Mouse (Mus musculus) lung, adult 2 months (tissue): ENCODE measurements around the gene Fam209. TPM values are rescaled to one million over a fixed set of nuclear protein-coding genes. Genes with fewer than 3 reads are reported as not detected.

Experiments used
- DNase-seq: peaks from one replicate; pipeline ENCODE4 v3.0.0; 2022
- H3K4me1 ChIP-seq: fragments of 200-500 bp; 2 replicates; pipeline ENCODE4 v1.6.1; 2011; ENCODE audit warnings: low read length; ENCODE audit not compliant: control insufficient read depth, insufficient read depth
- H3K4me3 ChIP-seq: fragments of 200-500 bp; replicated peaks from 2 replicates; pipeline ENCODE3; 2011; ENCODE audit warnings: low read depth, mild to moderate bottlenecking, control low read depth, low read length; ENCODE audit errors: extremely low read depth
- CTCF ChIP-seq: fragments of 200-500 bp; IDR thresholded peaks from 2 replicates; pipeline ENCODE4 v1.5.1; 2011; ENCODE audit warnings: mild to moderate bottlenecking, low read length, control low read depth; ENCODE audit not compliant: insufficient read depth
- POLR2A ChIP-seq: fragments of 200-500 bp; IDR thresholded peaks from 2 replicates; pipeline ENCODE4 v1.6.1; 2011; ENCODE audit warnings: low read depth, mild to moderate bottlenecking, control low read depth, low read length, borderline replicate concordance; ENCODE audit errors: extremely low read depth
- WGBS: fragments of 180-500 bp; shearing (Covaris S2); methylation state at CpG from one replicate; pipeline ENCODE4 v1.1.7; 2018; 5-methylcytosine and 5-hydroxymethylcytosine counted together
- polyA plus RNA-seq: library from polyadenylated mRNA; depleted of rRNA; stranded (reverse); fragments of >200 nt; gene quantifications from 2 replicates; pipeline ENCODE4 v1.2.3, GENCODE M21; 2012

Fam209 gene
- polyA plus RNA-seq, 1 experiment: 0.26 TPM

GRCm38 (mm10) chr2:172474970-172475369, 2.6 kb downstream of the Fam209 start:
- H3K4me1 ChIP-seq: peaks cover 2% of the 10 kb centered on the region; the same call in 1 of the 2 replicates
- TF ChIP-seq CTCF (peak; percentile 52), POLR2A (no peak)
- H3K4me3 ChIP-seq: no peak overlapping the region
- 33% methylated on average over 6 of the region's 6 CpGs for WGBS
- DNase-seq: peak; percentile 14

GRCm38 (mm10) chr2:172476707-172477260, 4.5 kb downstream of the Fam209 start:
- Histone ChIP-seq H3K4me3 (no peak overlapping the region), H3K4me1 (peaks cover 2% of the 10 kb centered on the region; the same call in 1 of the 2 replicates)
- TF ChIP-seq POLR2A: no peak
- no peak for TF ChIP-seq CTCF
- WGBS: 16% methylated on average over 10 of the region's 10 CpGs
- no peak for DNase-seq

DNA sequence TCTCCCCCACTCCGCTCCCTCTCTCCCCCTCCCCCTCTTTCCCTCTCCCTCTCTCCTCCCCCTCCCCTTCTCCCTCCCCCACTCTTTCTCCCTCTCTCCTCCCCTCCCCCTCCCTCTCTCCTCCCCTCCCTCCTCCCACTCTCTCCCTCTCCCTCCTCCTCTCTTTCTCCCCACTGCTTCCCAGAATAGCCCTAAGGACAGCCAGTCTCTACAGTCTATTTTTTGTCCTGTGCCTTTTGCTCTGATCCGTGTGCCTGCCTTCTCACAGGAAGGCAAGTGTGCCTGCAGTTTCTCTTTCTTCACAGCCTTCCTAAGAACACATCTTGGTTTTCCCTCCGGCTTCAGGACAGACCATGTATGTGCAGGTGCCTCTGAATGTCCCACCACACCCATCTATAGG, 5.0 kb downstream of the Fam209 start:
- Histone ChIP-seq H3K4me3 (no peak overlapping the region), H3K4me1 (peaks cover 2% of the 10 kb centered on the region; the same call in 1 of the 2 replicates)
- TF ChIP-seq CTCF (no peak), POLR2A (no peak)
- DNase-seq: no peak
- 33% methylated on average over 3 of the region's 3 CpGs for WGBS

DNA sequence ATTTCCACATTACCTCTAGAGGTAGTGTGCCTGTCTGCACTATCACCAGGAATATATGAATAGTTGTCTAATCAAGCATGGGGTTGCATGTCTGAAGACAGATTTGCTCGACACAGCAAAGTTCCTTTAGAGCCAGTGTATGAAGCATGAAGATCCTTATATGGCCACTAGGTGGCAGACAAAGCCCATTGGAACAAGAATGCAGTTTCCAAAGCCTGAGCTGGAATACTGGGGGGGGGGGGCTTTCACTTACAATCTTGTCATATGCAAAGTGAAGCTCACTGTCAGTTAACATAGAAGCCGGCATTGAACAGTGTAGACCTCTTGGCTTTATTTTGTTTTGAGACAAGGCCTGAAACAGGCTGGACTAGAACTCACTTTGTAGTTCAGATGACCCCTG, 5.5 kb downstream of the Fam209 start:
- DNase-seq: no peak
- 3% methylated on average over 2 of the region's 2 CpGs for WGBS
- TF ChIP-seq CTCF (0 out of 2 replicates have a peak, but pooled peaks have one; percentile 20), POLR2A (no peak)
- Histone ChIP-seq H3K4me1 (peaks cover 2% of the 10 kb centered on the region; the same call in 1 of the 2 replicates), H3K4me3 (no peak overlapping the region)

DNA sequence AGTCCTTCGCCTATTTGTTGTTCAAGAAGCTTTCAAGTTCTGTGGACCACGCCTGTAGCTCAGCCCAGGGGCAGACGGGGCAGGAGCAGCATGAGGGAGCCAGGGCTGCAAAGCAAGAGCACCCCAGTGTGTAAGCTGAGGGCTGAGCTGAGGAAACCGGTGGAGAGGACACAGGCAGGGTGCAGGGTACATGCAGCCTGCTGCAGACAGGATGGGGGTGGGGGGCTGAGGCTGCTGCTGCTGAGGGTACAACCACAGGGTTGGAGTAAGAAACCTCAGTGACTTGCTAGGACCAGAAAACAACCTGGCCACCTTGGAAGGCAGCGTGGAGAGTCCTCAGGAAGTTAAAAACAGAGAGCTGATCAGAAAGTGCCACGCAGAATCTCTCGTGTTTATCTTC, 8.0 kb downstream of the Fam209 start:
- Histone ChIP-seq H3K4me1 (no peaks in the 10 kb centered on the region; the same call in 1 of the 2 replicates), H3K4me3 (no peak overlapping the region)
- DNase-seq: no peak
- 60% methylated on average over 7 of the region's 7 CpGs for WGBS
- no peak for TF ChIP-seq POLR2A
- no peak for TF ChIP-seq CTCF

- no peak overlapping the region for H3K4me3 ChIP-seq
- TF ChIP-seq CTCF (no peak), POLR2A (no peak)
- H3K4me1 ChIP-seq: no peaks in the 10 kb centered on the region; the same call in 1 of the 2 replicates
- WGBS: 76% methylated on average over 16 of the region's 16 CpGs
- no peak for DNase-seq
These were observed 9.5 kb downstream of the Fam209 start for GRCm38 (mm10) chr2:172481654-172482385.

- Histone ChIP-seq H3K4me3 (no peak overlapping the region), H3K4me1 (no peaks in the 10 kb centered on the region)
- WGBS: 82% methylated on average over 14 of the region's 14 CpGs
- TF ChIP-seq POLR2A (no peak), CTCF (no peak)
- DNase-seq: no peak
These were observed 11.6 kb downstream of the Fam209 start for GRCm38 (mm10) chr2:172483766-172484413.

GRCm38 (mm10) chr2:172484696-172485370, 12.5 kb downstream of the Fam209 start:
- no peak overlapping the region for H3K4me3 ChIP-seq
- 45% methylated on average over 12 of the region's 12 CpGs for WGBS
- H3K4me1 ChIP-seq: no peaks in the 10 kb centered on the region
- no peak for DNase-seq
- TF ChIP-seq POLR2A: no peak
- TF ChIP-seq CTCF: no peak

DNA sequence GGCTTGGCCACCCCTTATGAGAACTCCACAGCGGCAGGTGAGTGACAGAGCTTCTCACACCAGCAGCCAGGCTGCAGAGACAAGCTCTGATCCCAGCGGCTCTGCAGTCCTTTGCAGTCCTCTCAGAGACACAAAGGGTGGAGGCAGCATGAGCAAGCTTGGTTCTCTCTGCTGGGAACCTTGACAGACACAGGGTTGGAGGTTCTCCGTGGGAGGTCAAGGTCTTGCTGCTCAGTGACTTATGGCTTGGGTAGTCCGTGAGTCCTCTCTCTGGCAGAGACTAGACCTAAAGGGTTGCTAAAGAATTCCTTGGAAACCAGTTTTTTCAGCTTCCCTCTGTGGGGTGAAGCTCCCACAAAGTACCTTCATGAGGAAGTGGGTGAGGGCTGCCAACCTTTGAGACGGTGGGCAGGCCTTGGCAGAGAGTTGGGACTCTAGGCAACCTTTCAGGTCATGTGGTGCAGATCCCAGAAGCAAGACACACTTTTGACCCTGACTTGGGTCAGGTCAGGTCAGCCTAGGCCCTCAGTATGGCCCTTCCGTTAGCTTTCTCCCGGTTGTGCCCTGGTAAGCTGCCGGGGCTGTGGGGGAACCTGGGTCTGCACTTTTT, 24.5 kb downstream of the Fam209 start:
- 68% methylated on average over 8 of the region's 8 CpGs for WGBS

DNA sequence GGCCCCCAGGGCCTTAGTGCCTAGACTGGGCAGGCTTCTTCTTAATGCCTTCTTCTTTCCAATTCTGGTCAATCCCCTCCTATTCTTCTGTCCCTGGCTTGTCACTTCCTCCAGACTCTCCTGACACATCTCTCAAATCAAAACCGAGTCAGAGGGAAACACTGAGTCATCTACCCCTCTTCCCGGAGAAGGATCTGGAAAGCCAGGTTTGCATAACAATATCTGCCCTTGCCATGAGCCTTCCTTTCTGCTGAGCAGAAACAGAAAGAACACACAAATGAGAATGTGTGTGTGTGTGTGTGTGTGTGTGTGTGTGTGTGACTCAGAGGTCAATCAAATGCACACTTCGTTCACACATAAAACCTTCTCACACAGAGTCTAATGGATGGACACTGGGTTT, 26.5 kb downstream of the Fam209 start:
- TF ChIP-seq POLR2A (no peak), CTCF (no peak)
- WGBS: 39% methylated on average over 3 of the region's 3 CpGs
- H3K4me3 ChIP-seq: no peak overlapping the region
- H3K4me1 ChIP-seq: no peaks in the 10 kb centered on the region
- no peak for DNase-seq

More for the DNA sequence above, 24.5 kb downstream of the Fam209 start:
- Histone ChIP-seq H3K4me1 (no peaks in the 10 kb centered on the region), H3K4me3 (no peak overlapping the region)
- no peak for TF ChIP-seq POLR2A
- TF ChIP-seq CTCF: no peak
- no peak for DNase-seq
